Mouse (Mus musculus) cerebellum, adult 9-10 months (tissue): ENCODE data around the gene Ccdc150.
A peak's percentile ranks its signal among the peaks of the same experiment; 100 is the strongest.

Source experiments
- DNase-seq: peaks from one replicate; pipeline ENCODE4 v3.0.0; 2022

Gene Ccdc150

DNA sequence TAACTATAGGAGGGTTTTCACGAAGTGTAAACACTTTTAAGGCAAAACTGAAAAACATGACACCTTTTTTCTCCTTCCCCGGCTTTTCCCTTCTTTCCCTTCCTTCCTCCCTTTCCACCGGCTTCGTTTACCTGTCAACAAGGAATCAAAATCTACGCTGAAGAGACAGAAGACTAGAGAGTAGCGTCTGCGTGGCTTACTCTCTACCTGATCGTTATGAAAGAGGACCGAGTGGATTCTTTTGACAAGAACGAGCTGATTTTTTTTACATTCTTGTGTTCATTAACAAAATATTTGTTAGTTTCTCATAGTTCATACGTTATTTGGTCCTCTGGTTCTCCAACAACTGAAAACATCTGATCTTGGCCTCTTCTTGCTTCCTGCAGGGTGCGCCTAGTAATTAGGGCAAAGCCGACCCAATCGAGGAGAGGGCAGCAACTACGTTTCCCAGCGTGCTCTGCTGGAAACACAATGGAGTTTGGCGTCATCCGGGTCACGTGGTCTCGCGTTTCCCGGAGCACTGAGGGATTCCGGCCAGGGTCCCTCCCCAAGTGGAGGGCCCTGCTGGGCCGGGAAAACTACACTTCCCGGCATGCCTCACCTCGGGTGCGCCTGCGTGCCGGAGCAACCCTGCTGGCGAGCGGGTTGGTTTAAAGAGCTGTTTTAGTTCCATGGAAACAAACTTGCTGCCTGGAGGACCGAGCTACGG, at the start of gene Ccdc150:
Gene Ccdc150 (plus strand): TSS at position 526 of the 709 bp plus-strand sequence.
- peak; percentile 98 for DNase-seq

- DNase-seq = no peak
Measured at GRCm38 (mm10) chr1:54220273-54220672, 30.2 kb upstream of the Ccdc150 start.

DNA sequence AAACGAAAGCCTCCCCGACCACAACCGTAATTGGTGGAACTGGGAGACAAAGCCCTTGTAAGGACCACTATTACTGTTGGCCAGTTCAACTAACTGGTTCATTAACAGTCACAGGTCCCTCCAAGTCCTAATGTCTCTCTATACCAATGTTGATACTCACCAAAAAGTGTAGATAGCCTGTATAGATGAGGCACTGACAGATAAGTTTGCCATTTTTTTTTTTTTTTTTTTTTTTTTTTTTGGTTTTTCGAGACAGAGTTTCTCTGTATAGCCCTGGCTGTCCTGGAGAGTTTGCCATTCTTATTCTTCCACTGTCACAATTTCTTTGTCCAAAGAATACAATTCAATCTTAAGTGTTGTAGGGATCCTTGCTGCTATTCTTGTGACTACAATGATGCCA, 7.8 kb upstream of the Ccdc150 start:
- DNase-seq = no peak

- no peak for DNase-seq
Measured at GRCm38 (mm10) chr1:54275552-54275951, 25.1 kb downstream of the Ccdc150 start.

DNA sequence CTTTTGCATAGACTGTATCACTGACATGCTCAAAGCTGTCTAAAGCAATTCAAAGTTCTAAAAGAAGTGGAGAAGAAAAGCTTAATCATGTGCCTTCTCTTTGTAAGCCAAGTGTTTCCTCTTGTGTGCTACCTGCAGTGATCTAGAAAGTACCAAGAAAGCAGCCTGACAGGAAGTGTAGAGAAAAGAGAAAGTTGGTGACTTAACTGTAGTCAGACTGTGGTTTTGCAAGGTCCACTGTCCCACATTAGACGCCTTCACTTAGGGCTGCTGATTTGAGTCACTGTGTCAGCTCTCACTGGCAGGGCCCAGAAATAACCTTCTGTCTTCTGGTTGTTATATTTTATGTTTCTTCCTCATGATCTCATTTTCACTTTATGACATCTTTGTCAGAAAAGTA, 29.1 kb downstream of the Ccdc150 start:
- no peak for DNase-seq

GRCm38 (mm10) chr1:54280651-54281050, 30.2 kb downstream of the Ccdc150 start:
- DNase-seq = no peak

DNA sequence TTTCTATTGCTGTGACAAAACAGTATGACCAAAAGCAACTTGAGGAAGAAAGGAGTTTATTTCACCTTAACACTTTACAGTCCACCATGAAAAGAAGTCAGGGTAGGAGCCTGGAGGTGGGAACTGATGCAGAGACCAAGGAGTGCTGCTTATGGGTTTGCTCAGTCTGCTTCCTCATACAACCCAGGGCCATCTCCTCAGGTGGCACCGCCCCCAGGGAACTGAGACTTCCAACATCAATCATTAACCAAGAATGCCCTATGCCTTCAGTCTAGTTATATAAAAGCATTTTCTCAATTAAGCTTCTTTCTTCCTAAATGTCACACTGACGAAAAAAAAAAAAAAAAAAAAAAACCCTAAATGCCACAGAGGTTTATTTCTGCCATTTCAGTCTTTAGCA, 55.9 kb downstream of the Ccdc150 start:
- DNase-seq = no peak

DNA sequence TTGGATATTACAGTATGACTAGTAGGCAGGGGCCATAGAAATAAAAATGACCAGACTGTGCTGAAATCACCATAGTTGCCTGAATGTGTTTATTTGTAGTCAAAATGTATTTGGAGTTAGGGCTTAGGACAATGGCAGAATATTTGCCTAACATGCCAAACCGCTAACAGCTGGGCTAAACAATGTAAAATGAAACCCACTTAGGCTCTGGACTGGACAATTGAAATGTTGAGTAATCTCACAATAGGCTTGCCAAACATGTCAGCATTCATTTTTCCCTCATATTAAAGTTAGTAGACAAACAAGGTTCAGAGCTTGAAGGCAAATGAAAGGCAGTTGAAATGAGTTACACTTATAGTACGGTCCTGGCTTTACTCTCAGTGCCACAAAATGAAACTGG, 76.2 kb downstream of the Ccdc150 start:
- no peak for DNase-seq

DNA sequence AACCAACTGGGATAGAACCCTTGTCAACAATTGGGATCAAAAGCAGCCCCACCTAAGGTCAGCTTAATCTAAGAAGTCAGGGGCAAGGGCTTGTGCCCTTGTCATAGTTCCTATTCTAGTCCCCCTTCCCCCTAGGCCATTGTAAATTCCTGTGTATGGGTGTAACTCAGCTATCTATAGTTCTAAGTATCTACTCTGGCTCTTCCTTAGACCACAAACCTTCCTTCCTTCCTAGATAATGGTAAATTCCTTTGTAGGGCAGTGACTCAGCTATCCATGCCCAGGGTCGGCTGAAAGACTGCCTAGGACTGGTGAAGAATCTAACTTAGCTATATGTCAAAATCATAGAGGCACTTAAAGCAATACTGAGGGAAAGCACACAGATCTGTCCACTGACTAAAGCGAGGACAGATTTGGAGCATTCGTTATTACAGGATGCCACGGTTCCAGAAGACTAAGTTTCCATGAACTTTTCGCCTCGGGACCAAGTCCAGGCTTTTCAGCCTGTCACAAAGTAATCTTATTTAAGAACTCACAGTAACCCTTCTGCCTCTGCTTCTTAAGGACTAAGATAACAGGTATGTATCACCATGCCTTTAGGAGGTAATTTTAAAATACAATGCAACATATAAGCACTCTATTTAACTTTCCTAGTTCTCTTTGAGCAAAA, 77.5 kb downstream of the Ccdc150 start:
- DNase-seq = no peak

DNA sequence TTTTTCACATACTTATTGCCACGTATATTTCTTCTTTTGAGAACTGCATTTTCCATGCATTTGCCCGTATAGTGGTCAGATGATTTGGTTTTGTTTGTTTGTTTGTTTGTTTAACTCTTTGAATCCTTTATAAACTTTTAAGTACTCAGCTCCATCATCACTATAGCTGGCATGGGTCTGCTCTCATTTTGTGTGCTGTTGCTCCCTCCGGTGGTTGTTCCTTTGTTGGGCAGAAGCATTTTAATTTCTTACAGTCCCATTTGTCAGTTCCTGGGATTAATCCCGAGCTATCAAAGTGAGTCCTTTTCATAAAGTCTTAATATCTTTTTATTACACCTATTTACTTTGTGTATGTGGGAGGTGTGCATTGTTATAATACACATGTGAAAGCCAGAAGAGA, 82.5 kb downstream of the Ccdc150 start:
- peak; percentile 29 for DNase-seq

- no peak for DNase-seq
Measured at GRCm38 (mm10) chr1:54354786-54355185, 104.3 kb downstream of the Ccdc150 start.

DNA sequence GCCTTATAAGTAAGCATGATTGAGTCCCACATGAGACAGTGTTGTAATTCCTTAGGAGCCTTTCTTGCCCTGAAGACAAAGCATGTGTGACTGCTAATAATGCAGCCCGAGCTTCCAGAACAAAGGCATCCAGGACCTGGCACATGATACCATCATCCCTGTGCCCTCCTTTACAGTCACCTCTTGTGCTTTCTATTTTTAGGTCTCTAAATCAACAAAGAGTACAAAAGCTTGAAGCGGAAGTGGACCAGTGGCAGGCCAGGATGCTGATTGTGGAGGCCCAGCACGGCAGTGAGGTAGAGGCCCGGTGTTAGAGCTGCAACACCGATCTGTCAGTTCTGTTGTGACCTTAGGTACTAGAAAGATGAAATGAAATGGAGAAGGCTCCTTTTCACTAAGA, 105.0 kb downstream of the Ccdc150 start:
- DNase-seq = no peak

GRCm38 (mm10) chr1:54356566-54356965, 106.1 kb downstream of the Ccdc150 start:
- DNase-seq = no peak

- peak; percentile 25 for DNase-seq
Measured at GRCm38 (mm10) chr1:54377506-54378051, 127.1 kb downstream of the Ccdc150 start.

- peak; percentile 78 for DNase-seq
Measured at GRCm38 (mm10) chr1:54380978-54381914, 130.8 kb downstream of the Ccdc150 start.

GRCm38 (mm10) chr1:54384221-54384620, 133.7 kb downstream of the Ccdc150 start:
- no peak for DNase-seq

- no peak for DNase-seq
Measured at GRCm38 (mm10) chr1:54402736-54403135, 152.3 kb downstream of the Ccdc150 start.
